Mouse (Mus musculus) ovary, postnatal 36 days (tissue): ENCODE measurements at regions not wholly inside any gene's neighbourhood (a gene's known extent, or its start where the extent isn't known, plus 50 kb on each side); places are given as distances from the start of the nearest gene placed in this dataset.
"Not testable (repeated sequence)": the region's sequence is repeated elsewhere in the genome, so short reads cannot be mapped to it uniquely, and the experiment has no call there.

ENCODE experiments used
- DNase-seq: peaks from one replicate; pipeline ENCODE4 v3.0.0; 2022; ENCODE audit warnings: low spot score, mixed read lengths

DNA sequence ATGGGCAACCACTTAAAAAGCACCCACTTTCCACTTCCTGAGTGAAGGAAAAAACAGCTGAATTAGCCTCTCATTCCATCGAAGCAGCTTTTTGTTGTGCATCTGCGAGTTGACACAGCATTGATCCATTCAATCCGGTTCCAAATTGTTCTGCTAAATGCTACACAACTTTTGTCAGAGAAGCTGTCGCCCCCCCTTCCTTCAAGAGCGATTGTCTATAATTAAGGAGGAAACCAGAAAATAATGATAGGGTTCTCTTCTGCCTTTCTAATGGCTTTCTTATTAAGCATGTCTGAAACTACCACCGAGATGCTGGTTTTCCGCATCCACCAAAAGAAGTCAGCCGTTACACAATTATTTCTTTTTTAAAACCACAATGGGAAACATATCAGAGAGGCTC is 183.2 kb upstream of the Gm10131 start:
- DNase-seq, result no peak

DNA sequence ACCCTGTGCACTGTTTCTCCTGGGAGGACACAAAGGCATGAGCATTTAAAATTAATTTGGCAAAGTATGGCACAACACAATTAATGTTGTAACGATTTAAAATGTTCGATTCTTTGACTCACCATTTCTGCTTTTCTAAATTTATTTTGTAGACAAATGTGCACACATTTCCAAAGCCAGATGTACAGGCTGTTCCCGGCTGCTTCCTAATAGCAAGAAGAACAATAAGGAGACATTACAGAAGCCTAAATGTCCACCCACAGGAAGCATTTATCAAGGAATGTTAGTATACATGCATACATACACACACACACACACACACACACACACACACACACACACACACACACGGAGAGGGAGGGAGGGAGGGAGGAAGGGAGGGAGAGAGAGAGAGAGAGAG is 179.1 kb upstream of the Gm10131 start:
- DNase-seq, result no peak

DNA sequence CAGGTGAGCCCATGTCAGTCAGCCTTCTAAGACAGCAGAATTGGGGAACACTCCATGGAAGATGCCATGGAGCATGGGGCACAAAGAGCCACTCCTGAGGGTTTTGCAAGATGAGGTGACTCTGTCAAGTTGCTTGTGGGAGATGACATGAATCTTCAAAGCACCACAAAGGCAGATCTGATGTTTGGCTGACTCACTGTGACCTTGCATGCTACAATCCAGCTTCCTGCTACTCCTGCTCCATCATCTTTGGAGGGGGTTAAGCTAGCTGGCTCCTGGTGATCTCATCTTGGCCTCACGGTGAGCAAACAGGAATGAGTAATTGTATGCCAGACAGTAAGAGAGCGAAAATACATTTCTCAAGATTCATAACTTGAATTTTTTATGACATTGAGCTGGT is 176.3 kb upstream of the Gm10131 start:
- DNase-seq, result no peak

DNA sequence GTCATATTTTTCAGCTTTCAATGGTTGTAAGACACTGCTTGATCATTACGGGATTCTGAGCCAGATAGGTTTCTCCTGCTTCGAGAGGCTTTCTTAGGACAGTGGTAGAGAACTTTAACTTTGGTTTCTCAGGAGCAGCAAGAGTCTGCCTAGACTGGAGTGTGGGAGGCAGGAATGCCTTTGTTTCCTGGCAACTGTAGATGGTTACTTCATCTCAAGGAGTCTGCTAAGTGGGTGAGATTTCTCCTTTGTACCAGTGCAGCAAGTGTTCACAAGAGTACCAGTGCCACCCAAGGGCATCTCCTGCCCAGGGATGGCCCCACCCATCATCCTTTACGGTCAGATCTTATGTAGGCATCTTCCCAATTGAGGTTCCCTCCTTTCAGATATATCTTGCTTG is 173.0 kb upstream of the Gm10131 start:
- no peak for DNase-seq

DNA sequence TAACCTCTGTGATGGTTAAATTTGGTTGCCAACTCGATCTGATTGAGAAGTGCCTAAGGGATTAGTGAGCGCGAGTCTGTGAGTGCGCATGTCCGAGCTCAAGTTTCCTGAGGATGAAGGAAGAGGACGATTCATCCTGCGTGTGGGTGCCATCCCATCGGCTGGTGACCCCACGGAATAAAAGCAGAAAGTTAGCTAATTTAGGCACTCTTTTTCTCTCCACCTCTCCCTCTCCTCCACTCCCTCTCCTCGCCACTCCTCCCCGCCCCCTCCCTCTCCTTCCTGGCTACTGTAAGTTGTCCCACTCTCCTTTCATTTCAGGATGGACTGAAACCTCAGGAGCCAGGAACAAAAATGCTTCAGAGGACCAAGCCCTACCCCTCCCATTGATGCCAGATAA is 168.9 kb upstream of the Gm10131 start:
- DNase-seq, result peak; percentile 32

DNA sequence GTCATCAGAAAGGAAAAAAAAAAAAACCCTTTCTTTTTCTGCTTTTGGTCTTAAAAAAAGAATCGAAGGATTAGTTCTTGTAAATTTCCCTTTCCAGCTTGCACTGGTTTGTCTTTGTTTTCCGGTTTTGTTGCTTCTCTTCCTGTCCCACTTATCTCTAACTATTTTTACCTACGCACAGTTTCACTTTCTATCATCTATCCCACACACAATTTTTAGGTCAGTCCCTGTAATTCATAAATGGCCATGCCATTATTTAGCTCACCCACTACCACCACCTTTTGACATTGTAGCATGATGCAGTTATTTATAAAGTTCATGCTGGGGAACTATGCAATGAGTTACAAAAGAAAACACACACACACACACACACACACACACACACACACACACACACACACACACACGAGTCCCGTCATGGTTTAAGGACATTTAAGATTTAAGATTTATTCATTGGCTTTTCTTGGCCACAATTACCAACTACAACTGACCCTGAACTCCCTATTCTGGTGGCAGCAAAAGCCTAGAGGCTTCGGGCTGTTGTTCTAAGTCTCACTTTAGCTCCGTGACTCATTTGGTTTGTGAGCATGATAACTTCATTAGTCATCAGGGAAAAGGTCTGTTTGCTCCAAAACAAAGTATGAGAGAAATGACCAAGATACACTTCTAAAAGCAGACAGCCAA is 164.6 kb upstream of the Gm10131 start:
- no peak for DNase-seq

DNA sequence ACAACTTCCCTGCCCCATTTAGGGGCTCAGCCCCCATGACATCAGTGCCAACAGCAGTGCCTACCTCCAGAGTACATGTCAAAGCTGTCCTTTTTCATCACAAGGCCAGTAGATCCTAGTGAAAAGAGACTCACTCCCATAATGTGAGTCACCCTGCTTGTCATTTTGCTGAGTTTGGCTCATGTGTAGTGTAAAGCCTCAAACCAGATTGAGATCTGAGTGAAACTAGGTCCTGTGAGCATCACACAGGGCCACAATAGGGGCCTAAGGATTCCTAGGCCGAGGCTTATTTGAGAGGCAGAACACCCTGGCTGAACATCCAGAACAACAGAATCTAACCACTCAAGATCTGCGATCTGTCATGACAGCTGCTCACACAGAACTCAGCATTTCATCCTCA is 163.3 kb upstream of the Gm10131 start:
- DNase-seq, result not testable (repeated sequence)

DNA sequence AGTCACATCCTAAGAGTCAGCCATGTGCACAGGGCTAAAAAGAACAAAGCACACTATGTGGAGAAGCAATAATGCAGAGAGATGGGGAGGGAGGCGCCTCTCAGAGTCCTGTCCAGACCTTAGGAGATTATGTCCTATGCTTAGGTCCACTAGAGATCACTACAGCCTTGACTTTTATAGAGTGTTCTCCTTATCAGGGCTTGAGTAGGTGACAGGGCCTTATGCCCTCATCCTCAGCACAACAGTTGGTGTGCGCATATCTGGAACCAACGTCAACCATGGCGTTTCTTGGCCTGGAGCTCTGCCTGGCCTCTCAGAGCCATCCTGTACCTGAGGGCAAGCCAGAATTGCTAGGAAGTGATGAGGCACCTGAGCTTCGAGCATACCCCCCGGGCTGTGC is 162.6 kb upstream of the Gm10131 start:
- no peak for DNase-seq

DNA sequence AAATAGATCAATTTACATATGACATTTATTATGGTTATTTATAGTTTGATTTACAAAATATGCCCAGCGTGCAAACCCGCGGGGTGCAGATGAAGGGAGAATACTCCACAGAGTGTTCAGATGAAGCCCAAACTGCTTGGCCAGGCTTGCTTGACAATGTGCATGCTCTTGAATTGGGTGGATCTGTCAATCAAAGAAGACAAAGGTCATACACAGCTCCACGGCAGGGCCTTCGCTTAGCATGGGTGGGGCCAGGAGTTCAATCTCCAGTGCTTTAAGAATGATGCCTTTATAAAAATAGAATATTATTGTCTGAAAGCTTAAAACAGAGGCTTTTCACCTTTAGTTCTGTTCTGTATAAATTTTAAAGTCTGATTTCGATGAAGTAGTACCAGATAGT is 158.3 kb upstream of the Gm10131 start:
- no peak for DNase-seq

DNA sequence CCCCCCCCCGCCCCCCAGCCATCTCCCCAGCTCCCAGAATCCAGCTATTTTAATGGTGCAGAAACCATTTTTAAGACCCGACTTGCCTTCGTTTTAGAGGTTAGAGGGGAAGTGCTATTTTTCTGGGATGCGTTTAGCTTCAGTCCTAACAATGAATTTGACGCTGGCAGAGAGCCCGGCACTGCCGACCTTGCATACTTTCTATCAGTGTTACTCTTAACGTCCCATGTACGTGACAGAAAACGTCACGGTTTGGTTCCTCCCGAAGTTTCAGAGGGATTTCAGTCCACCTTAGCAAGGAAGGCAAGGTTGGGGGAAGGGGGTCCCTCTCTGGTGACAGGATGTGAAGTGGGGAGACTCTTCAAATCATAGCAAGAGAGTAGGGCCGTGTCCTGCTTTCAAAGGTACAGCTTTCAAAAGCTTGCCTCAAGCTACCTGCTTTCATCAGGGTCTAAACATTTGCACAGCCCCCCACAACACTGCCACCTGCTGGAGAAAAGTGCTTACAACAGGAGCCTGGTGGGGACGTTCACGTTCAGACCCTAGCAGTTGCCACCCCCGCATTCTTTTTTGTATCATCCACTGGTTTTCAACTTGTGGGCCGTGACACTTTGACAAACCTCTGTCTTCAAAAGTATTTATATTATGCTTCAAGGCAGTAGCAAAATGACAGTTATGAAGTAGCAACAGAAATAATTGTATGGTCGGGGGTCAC is 157.4 kb upstream of the Gm10131 start:
- no peak for DNase-seq

DNA sequence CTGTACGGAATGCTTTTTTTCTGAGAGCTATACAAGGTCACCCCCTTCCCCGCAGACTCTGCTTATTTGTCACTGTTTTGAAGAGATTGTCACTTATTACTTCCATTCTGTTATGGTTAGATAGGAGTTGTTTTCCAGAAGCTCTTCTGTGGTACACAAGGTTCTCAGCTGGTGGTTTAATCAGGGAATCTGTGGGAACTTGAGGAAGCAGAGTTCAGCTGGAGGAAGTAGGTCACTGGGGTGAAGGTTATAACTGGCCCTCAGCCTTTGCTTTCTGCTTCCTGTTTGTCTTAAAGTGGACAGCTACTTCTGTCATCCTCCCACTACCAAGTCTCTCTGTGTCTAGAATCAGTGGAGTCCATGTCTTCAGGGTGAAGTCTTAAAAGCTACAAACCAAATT is 143.4 kb upstream of the Gm10131 start:
- DNase-seq, result no peak

DNA sequence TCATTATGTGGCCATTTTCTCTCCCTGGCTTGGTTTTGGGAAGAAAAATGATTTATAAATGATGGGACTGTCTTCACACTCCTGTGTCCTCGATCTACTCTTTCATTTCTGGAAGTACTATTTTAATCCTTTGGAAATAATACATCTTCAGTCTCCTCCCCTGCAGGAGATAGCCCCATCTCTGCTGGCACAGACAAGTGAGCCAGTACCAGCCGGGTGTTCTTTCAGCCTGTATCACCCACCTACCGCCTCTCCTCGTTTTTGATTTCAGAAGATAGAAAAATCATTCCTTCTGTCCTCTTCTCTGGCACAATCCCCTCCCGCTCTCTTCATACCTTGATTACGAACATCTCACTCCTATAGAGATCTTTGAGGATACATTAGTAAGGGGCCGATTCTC is 140.4 kb upstream of the Gm10131 start:
- no peak for DNase-seq

DNA sequence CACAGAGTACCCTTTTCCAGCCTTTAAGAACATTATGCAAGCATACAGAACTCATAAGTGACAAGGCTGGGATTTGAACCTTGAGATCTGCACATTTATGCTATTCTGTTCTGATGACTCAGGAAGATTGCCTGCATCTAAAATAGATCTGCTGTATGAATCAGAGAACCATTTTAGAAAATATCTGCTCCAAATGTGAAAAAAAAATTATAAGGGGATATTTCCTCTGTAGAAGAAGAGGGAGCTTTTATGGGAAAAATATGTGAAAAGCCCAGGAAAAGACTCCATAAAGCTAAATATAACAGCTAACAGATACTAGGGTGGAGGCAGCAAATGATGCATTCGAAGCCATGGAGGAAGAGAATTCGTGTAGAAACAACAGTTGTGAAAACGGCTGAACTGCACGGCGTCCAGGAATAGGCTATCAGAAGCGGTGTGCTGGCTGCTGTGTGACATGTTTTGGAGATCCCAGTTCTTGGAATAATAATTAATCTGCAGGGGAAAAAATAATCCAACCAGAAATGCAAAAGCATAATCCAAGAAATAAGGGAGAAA is 127.9 kb upstream of the Gm10131 start:
- no peak for DNase-seq

DNA sequence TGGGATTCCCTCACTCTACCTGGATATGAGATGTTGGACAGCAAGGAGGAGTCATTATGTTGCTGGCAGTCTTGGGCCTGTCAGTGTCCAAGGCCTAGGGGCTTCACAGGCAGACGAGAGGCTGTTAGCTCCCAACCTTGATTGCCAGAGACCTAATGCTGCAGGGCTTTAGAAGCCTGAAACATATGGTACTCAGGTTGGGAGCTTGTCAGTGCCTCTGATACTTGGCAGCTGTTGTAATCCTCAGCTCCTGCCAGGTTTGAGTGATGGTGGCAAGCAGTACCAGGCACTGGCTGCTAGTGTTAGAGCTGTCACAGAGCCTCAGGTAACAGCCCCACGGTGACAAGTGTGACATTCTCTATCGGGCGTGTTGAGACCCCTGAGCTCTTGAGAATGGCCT is 122.2 kb upstream of the Gm10131 start:
- no peak for DNase-seq

DNA sequence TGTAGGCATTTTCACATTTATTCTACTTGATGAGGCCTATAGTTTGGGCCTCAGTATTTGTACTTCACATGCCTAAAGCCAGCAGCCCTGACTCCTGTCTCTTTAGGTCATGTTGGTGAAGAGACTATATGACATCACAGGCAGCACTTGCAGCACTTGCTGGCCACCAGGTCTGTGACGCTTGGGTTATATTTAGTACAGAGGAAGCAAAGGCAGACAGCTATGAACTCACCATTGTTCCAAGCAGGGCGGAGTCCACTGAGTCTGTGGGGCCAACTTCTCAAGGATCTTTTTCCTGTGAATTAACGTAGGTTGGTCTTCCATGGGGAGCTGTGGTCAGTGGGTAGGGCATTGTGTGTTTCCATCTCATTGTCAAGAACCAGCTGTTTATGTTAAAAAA is 117.9 kb upstream of the Gm10131 start:
- DNase-seq, result no peak

DNA sequence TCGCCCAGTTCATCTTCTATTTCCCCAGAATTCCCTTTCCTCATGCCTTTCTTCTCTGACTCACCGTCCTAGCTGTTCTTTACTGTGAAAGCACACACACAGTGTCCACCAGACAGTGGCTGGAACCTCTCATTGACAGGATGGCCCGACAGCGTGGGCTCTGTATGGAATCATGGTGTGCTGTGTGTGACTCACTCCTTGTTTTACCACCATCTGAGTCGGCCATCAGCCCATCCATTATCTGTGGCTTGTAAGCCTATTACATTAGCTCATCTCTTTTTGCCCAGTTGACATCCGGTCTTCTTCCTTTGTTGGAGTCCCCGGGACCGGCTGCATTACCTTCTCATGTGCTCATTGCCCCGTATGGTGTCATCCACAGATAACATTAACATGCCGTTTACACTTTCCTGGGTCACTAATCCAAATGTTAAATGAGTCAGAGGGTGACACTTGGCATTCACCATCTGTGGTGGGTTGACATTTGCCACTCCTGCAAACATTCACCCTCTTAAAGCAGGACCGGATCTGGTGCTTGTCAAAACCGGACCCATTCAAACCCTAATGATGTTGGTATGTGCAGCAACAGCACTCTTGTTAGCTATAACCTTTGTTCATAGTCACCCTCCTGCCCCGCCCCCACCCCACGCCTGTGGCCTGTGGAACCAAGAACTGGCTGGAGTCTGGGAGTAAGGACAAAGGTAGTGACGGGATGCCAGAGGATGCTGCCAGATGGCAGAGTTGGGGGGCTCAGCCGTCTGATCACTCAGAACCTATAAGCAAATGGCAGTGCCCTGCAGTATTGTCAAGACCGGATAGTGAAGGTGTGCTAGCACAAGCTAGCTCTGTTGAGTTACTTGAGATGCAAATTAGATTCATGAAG is 113.7 kb upstream of the Gm10131 start:
- no peak for DNase-seq

DNA sequence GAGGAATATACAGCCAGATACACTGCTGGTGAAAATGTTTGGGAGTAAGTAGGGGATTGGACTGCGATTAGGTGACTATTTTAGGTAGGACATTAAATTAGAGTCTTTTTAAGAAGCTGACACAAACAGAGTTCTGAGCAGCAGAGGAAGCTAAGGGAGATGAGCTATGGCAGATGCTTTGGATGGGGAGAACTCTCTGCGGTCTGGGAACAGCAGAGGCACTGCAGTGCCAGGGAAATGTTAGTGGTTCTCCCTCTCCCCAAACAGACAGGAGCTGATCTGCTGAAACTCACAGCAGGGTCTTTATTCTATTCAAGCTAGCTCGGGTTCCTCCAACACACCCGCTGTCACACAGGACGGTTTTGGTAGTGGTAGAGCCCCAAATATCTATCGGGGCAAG is 110.7 kb upstream of the Gm10131 start:
- DNase-seq, result no peak
